Mouse (Mus musculus) lung, postnatal 0 days (tissue): ENCODE results near the gene Morn2.

Experiments
- CTCF ChIP-seq: IDR thresholded peaks from 2 replicates; pipeline ENCODE4 v1.5.1; 2016; ENCODE audit warnings: antibody characterized with exemption, mild to moderate bottlenecking
- EP300 ChIP-seq: IDR thresholded peaks from 2 replicates; pipeline ENCODE4 v1.6.1; 2016; ENCODE audit warnings: antibody characterized with exemption, mild to moderate bottlenecking, control low read depth

GRCm38 (mm10) chr17:80324521-80324920 is 34.5 kb downstream of the Morn2 start:
- TF ChIP-seq CTCF (no peak), EP300 (no peak)
